Mouse (Mus musculus): ENCODE data around the gene Comp. TPM values are rescaled to one million over a fixed set of nuclear protein-coding genes. Genes with fewer than 3 reads are reported as not detected.

Comp gene
- total RNA-seq, 2 experiments from 2014 or later: 4.3 to 5.6 TPM

DNA sequence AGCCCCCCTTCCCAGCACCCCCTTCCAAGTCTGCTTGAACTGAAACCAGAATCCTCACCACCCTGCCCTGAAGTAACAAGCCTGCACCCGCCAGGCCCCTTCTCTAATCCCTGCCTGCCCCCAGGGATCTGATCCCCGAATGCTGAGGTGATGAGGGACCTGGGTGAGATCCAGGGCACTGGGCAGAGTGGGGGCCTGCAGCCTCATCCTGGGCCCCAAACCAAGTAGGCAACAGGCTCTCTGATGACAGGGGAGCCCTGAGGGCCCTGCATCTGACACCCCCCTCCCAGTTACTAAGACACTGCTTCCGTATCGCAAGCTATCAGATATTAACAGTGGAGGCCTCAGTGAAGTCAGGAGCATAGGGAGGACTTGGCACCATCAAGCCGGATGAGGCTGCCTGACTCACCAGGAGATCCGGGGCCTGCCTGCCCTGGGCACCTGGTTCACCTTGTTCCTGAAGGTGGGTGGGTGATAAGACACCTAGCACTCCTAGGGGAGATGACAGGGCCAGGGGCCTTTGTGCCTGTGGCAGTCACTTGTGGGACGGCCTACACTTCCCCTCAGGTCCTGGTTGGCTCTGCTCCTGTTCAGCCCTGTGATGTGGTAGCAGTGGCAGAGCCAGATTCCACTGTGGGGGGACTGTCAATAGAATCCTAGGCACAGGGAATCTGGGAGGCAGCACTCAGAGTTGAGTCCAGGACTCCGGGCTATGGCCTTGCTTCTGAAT, 21.1 kb downstream of the Comp start:
- intact Hi-C loops (cut with DNase I): no loop called here

DNA sequence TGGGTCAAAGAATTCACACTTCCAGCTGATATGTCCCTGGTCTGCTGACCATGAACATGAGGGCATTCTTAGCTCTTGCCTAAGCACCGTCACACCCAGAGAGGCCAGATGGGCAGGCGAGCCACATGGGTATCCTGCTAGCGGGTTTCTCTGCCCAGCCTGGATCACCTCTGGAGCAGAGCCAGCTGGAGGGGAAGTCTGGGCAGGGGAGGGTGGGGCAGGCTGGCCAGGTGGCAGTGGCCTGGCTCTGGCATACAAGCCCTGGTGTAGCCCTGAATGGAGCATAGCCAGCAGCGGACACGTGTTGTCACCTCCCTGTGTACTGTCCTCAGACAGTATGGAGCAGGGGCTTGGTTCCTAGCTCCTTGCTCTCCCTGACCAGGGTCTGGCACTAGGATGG, 22.3 kb downstream of the Comp start:
- intact Hi-C loops (cut with DNase I): no loop called here
- peak; percentile 38 to 54 for DNase-seq

More for the DNA sequence above, 21.1 kb downstream of the Comp start:
- no peak for DNase-seq

DNA sequence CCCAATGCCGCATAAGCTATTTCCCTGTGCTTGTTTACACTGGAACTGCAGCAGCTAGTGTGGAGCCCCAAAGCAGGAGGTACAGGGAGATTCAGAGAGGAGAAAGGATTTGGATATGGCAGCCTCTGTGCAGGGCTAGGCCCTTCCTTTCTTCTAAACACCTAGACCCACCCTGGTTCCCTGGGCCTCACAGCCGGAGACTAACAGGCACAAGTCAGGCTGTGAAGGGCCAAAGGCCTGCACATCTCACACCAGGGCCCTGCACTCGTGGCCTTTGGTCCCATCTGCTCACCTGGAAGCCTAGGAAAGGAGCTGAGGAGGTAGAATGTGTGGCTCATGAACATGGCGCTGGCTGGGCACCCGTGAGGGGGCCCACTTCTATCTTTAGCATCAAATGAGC, 22.8 kb downstream of the Comp start:
- DNase-seq: no peak
- intact Hi-C loops (cut with DNase I): no loop called here

DNA sequence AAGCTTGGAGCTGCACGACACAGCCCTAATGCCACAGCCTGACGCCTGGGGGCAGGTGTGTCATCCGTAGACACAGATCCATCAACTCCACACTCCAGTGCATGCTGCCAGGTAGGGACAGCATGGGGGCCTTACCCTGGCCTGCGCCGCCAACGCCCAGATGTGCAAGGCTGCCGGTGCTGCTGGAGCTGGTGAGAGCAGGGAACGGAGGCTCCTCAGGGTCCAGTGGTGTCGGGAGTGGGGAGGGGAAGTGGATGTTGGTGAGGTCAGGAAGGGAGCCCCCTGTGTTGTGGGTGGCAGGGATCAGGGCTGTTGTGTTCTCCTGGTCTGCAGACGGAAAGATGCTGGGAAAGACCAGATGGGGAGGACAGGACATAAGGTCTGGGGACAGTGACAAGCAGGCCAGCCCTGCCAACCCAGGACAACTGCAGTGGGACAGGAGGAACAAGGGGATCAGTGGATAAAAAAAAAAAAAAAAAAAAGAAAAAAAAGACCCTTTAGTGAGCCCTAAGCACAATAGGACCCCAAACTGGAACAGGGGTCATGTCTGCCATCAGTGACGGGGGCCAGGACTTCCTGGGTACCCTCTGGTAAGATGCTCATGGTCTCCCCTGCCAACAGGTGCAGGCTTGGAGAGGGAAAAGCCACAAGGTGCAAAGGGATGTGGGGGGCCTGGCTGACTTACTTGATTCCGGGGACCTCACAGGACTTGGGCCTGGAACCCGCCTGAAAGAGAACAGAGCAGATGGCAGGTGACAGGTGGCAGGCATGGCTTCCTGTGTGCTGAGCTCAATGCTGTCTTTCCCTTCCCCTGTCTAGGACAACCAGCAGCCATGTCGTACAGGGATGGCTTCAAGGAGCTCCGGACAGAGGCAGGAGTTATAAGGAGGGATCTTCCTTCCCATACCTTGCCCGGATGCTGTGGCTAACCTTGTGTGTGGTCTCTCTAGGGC, 24.5 kb downstream of the Comp start:
- intact Hi-C loops (cut with DNase I): no loop called here

DNA sequence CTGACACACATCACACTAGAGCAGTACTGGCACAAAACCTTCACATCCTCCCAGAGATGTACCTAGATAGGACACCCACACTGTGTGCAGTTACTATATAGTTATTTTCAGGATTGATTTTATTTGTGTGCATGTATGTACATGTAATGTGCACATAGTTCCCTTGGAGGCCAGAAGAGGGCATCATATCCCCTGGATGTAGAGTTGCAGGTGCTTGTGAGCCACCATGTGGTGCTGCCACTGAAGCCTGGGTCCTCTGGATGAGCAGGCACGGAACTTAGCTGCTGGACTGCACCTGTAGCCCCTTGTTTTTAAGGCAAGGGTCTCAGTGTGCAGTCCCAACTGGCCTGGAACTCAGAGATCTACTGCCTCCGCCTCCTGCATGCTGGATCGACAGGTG, 30.9 kb downstream of the Comp start:
- intact Hi-C loops (cut with DNase I): no loop called here

More for the DNA sequence above, 24.5 kb downstream of the Comp start:
- DNase-seq: no peak

DNA sequence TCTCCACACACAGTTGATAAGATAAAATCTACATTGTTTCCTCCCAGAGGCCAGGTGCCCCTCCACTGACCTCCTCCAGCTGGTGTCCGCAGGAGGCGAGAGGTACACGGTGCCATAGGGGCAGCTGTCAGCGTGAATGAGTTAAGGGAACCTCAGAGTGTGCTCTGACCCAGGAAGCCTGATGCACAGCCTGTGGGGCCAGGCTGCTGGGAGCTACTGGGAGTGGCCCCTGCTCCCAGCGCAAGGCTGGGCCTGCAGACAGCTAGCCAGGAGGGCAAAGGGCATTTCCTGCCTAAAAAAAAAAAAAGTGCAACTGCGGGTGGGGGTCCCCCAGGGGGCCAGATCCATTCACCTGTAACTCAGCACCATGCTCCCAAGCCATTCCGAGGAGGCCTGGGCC, 31.8 kb downstream of the Comp start:
- intact Hi-C loops (cut with DNase I): no loop called here
- DNase-seq: no peak

More for the DNA sequence above, 30.9 kb downstream of the Comp start:
- no peak for DNase-seq

DNA sequence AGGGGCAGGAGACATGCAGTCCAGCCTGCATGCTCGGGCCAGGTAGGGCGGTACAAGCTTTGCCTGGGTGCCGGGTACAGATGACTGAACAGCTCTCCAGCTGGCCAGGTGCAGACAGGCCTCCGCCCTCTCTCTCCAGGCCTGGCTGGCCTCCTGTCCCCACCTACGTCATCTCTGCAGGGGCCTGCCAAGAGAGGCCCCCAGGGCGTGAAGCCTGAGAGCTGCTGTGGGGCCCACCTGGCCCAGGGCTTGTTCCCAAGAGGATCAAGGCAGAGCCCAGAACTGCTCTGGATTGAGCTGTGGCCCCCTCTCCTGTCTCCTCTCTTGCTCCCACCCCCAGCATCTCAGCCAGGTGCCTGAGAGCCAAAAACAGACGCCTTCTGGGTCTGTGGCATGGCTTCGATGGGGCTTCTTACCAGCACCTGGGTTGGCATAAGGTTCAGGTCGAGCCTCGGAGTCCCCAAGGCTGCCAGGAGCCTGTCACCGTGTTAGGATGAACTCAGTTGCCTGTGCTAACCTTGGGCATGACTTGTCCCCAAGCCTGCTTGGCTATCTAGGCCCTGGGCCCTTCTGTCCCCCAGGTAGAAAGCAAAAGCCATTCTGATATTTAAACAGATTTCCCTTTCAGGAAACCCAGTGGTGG, 33.2 kb downstream of the Comp start:
- DNase-seq: no peak
- intact Hi-C loops (cut with DNase I): no loop called here

DNA sequence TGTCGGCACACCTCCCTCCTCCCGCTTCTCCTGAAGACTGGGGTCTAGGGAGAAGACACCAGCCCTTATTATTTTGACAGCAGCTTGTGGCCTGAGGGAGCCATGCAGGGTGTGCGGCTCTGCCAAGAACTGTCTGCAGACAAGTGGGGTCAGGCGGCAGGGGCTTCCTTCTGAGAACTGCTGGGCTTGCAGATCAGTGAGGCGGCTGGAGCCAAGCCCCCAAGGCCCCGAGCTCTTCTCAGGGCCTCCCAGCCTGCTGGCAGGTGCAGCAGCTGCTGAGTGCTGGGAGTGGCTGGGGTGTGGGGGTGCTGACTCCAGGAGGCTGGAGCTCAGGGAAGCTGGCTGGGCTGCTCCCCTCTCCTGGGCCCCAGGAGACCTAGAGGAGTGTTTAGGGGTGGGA, 34.9 kb downstream of the Comp start:
- no peak for DNase-seq
- intact Hi-C loops (cut with DNase I): no loop called here

DNA sequence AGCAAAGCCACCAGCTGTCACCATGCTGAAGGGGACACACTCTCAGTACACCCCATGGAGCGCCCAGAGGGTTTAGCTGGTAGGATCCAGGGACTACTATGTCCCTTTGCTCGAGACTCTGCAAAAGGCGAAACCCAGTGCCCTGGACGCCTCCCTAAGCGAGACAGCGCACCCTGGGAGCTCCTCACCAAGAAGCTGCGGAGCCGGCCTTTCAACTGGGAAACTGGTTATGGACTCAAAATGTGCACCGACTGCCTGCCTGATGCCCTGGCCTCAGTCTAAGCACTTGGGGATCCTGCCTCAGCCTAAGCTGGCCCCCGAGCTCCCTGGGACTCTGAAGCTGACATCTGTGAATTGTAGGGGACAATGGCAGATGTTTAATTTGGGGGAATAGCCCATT, 35.7 kb downstream of the Comp start:
- intact Hi-C loops (cut with DNase I): no loop called here
- DNase-seq: no peak

DNA sequence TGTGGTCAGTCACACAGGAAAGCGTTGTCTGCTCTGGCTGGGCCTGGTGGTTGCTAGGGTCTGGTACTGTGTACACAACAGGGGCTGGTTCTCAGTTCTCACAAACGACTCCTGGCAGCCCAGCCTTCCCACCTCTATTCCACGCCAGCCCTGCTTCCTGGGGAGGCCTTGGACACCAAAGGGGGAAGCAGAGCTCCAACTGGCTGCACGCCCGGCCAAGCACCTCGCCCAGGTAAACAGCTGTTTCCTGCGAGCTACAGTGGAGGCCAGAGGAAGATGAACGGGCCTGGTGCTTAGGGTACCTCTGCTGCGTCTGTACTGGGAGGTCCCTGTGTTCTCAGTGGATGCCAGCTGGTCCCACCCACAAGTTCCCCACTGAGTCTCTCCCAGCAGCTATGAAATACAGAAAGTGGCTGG, 36.1 kb downstream of the Comp start:
- intact Hi-C loops (cut with DNase I): no loop called here
- peak; percentile 23 to 33 for DNase-seq

DNA sequence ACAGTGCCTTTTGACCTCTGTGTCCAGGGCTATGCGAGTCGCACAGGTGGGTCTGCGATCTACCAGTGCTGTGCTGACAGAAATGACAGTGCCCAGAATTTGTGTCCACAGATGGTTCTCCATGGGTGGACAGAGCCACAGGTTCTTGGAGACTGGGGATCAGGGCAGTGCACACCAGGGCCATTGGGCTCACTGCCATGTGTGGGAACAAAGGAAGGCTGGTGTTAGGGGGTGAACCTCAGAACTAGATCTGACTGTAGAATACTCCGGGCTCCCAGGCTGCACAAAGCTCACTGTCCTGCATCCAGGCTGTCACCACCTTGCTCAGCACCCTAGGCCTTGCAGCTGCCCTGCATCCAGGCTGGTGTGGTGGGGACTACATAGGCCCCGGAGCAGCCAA, 36.9 kb downstream of the Comp start:
- DNase-seq: no peak
- intact Hi-C loops (cut with DNase I): no loop called here

DNA sequence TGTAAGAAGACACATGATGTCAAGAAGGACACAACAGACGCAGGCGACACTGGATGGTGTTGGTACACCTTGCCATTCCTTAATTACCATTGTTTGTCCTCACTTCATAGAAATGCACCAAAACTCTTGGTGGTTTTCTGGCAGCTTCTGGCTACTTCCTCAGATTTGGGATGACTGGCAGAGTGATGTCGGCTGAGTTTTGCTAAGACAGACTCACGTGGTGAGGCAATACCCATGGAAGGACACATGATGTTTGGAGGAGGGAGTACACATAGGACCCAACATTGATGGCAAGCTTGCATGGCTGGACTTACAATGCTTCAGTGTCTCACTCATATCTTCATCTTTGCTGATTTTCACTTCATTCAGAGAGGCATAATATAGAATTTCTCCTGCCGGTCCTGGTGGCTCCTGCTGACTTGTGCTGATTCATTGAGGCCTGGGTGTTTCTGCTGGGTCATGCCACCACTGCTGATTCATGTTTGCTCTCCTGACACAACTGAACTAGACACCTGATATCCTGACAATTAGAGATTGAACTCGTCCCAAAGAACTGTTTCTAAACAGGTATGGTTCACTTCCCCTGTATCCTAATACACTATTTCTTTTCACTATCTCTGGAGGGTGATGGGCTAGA, 41.1 kb downstream of the Comp start:
- intact Hi-C loops (cut with DNase I): loop anchor here (2.0 kb wide), 1 partner anchor 88 kb away; no protein-coding TSS in a partner anchor
- DNase-seq: no peak

DNA sequence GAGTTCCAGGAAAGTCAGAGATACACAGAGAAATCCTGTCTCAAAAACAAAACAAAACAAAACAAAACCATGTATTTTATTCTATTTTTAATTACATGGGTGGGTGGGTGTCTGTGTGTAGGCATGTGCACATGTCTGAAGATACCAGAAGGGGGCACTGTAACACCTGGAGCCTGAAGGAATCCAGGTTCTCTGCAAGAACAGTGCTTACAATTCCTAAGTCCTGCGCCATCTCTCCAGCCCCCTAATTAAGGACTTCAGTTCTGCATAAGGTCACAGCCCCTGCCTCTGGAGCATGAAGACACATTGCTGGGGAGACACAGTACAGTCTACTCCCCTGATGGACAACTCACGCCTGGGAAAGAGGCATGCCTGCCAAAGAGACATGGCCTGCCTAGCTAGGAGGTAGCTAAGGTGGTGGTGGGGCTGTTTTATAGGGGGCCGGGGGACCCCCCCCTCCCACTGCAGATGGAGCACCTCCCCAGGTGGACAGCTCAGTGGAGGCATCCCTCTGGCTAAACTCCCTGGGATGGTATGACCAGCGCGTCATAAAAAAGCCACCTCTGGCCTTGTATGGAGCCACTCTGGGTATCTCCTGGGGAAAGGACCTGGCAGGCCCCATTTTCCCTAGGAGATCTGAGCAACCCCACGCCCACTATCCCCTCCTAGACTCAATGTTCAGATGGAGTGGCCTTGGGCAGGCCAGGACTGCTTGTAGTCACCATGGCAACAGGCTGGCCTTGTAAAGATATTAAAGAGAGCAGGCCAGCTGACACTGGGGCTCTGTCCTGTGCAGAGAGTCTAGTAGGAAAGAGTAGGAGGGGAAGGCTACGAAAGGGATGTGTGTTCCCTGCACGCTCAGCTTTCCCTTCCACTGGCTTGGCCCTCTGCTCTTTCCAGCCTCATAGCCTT, 42.4 kb downstream of the Comp start:
- DNase-seq: no peak
- intact Hi-C loops (cut with DNase I): loop anchor here (2.0 kb wide), 1 partner anchor 87 kb away; no protein-coding TSS in a partner anchor

DNA sequence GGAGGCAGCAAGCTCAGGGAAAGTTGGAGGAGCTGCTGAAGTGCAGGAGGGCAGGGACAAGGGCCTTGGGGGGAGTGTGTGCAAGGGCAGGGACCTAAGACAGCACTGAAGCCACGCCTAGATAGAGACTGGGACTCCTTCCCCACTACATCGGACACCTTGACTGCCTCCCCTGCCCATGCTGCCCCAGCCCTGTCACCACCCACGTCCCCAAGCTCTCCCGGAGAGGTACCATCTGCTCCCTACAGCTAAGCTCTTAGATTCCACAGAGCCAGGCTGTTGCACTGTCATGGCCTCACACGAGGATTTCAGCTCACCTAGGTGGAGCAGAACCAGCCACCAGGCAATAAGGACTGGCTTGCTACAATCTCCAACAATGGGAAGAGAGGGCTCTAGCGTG, 43.6 kb downstream of the Comp start:
- intact Hi-C loops (cut with DNase I): no loop called here
- no peak for DNase-seq

DNA sequence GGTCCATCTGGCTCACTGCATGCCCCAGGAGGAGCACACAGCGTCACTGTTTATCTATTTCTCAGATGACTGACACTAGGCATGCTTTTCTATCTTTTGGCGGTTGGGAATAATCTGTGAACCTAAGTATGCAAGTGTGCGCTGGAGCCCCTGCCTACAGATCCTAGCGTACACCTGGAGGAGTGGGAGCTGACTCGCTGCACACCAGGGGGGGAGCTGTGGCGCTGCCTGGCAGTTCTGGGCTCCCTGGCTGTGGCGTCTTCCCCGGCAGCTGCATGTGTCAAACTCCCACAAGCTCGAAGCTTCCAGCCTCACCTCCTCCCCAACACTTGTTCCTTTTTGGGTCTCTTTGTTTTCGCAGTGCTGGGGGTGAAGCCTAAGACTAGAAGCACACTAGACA, 44.6 kb downstream of the Comp start:
- intact Hi-C loops (cut with DNase I): no loop called here

DNA sequence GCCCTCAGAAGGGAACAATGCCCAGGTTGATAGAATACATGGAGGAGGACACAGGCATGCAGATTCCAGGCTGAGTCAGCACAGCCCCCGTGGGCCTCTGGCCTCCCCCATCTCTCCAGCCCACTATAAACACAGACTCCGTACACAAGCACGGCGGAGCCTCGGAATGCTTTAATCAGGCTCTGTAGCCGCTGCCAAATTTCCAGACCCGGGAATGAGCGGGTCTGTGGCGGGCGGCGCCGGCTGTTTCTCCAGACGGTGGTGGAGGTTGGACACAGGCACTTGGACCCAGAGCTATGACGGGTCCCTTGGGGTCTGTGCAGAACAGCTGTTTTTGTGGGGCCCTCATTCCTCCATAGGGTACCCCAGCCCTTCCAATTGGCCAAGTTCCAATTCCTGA, 45.6 kb downstream of the Comp start:
- intact Hi-C loops (cut with DNase I): no loop called here
- peak; percentile 12 to 31 for DNase-seq

More for the DNA sequence above, 44.6 kb downstream of the Comp start:
- DNase-seq: no peak

DNA sequence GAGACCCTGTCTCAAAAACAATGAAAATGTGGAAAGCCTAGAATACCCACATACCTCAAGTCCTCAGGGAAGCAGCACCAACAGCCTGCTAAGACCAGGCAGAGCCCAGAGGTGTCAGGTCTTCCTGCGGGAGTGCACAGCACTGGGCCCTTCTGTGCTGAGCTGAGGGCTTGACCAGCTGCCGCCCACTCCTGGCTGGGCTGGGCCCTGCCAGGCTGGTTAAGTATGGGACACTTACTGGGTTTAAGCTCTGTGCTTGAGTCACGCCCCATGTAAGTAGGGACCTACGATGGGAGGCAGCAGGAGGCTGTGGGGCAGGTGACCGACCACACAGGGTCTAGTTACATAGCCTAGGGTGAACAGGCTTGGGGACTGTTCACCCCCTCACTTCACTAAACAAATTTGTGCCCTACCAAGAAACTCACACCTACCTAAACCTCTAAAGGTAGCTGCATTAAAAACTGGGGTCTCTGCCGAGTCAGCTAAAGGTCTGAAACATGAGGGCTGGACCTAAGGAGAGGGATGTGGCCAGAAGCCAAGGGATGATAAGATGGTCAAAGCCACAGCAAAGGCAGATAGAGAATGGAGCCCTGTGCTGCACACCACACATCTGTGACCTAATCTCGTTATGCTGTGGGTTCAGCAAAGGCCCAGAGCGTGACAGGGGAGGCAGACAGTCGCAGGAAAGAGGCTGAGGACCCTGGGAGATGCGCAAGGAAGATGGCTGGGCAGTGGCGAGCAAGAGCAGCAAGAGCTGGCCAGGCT, 46.7 kb downstream of the Comp start:
- intact Hi-C loops (cut with DNase I): no loop called here
- DNase-seq: no peak

DNA sequence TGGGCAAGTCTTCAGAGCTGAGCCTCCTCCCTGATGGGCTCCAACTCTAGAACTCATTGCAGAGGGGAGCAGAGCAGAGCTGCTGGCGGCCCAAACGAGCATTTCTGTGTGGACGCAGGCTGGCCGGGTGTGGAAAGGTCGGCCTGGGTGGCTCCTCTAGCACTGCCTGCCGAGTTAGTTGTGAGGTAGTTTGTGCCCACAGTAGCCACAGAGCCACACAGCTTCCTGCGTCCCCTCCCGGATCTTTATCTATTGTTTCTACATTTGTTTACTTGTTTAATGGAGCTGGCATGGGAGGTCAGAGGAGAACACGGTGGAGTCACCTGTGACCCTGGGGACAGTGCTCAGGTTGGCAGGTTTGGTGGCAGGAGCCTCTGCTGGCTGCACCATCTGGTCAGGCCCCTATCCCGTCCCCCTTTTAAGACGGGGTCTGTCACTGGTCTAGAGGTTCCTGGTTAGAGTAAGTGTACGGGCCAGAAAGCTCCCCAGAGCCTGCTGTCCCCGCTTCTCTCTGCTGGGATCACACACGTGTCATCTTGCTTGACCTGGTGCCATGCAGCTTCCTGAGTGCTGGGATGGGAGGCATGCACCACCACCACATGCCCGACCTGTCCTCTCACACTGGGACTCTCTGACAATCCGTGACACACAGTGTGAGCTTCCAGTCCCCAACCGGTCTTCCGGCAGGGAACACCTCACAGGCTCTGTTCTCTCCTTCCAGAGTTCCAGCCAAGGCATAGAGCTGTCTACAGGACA, 48.2 kb downstream of the Comp start:
- DNase-seq: no peak
- intact Hi-C loops (cut with DNase I): no loop called here

All from heart, postnatal 36 days (tissue).